Mouse (Mus musculus) brain, embryonic 18.5 days (tissue): ENCODE measurements around the gene Acsl5.

Experiments
- DNase-seq: peaks from one replicate; pipeline ENCODE4 v3.0.0-alpha.2; 2012; ENCODE audit warnings: low read depth, low spot score

The Acsl5 gene

GRCm38 (mm10) chr19:55251383-55252124, at the start of gene Acsl5:
Gene Acsl5 (plus strand): TSS chr19:55251938.
- DNase-seq = no peak

- no peak for DNase-seq
These were observed 45.1 kb upstream of the Acsl5 start for GRCm38 (mm10) chr19:55206482-55207138.

- DNase-seq = no peak
These were observed 44.5 kb upstream of the Acsl5 start for GRCm38 (mm10) chr19:55207205-55207604.

GRCm38 (mm10) chr19:55207746-55208538, 43.8 kb upstream of the Acsl5 start:
- DNase-seq = no peak

GRCm38 (mm10) chr19:55208654-55209053, 43.1 kb upstream of the Acsl5 start:
- no peak for DNase-seq

GRCm38 (mm10) chr19:55209084-55209483, 42.7 kb upstream of the Acsl5 start:
- no peak for DNase-seq

- no peak for DNase-seq
These were observed 40.0 kb upstream of the Acsl5 start for GRCm38 (mm10) chr19:55211698-55212097.

- no peak for DNase-seq
These were observed 38.0 kb upstream of the Acsl5 start for GRCm38 (mm10) chr19:55213617-55214340.

- no peak for DNase-seq
These were observed 34.9 kb upstream of the Acsl5 start for GRCm38 (mm10) chr19:55216876-55217275.

GRCm38 (mm10) chr19:55217365-55217764, 34.4 kb upstream of the Acsl5 start:
- no peak for DNase-seq

- DNase-seq = peak; percentile 57
These were observed 33.5 kb upstream of the Acsl5 start for GRCm38 (mm10) chr19:55218192-55218739.

- no peak for DNase-seq
These were observed 33.0 kb upstream of the Acsl5 start for GRCm38 (mm10) chr19:55218741-55219221.

GRCm38 (mm10) chr19:55219359-55219758, 32.4 kb upstream of the Acsl5 start:
- DNase-seq = no peak

- DNase-seq = no peak
These were observed 30.5 kb upstream of the Acsl5 start for GRCm38 (mm10) chr19:55221208-55221607.

- DNase-seq = no peak
These were observed 29.5 kb upstream of the Acsl5 start for GRCm38 (mm10) chr19:55222268-55222667.

- no peak for DNase-seq
These were observed 25.1 kb upstream of the Acsl5 start for GRCm38 (mm10) chr19:55226621-55227020.

- no peak for DNase-seq
These were observed 24.6 kb upstream of the Acsl5 start for GRCm38 (mm10) chr19:55227135-55227534.

GRCm38 (mm10) chr19:55231081-55231480, 20.7 kb upstream of the Acsl5 start:
- DNase-seq = no peak

- no peak for DNase-seq
These were observed 19.6 kb upstream of the Acsl5 start for GRCm38 (mm10) chr19:55232136-55232535.

- no peak for DNase-seq
These were observed 15.7 kb upstream of the Acsl5 start for GRCm38 (mm10) chr19:55236026-55236425.

GRCm38 (mm10) chr19:55236564-55236963, 15.2 kb upstream of the Acsl5 start:
- DNase-seq = no peak
